14 mouse cellular contexts compared by ENCODE assay signal in the genomic region with DNA sequence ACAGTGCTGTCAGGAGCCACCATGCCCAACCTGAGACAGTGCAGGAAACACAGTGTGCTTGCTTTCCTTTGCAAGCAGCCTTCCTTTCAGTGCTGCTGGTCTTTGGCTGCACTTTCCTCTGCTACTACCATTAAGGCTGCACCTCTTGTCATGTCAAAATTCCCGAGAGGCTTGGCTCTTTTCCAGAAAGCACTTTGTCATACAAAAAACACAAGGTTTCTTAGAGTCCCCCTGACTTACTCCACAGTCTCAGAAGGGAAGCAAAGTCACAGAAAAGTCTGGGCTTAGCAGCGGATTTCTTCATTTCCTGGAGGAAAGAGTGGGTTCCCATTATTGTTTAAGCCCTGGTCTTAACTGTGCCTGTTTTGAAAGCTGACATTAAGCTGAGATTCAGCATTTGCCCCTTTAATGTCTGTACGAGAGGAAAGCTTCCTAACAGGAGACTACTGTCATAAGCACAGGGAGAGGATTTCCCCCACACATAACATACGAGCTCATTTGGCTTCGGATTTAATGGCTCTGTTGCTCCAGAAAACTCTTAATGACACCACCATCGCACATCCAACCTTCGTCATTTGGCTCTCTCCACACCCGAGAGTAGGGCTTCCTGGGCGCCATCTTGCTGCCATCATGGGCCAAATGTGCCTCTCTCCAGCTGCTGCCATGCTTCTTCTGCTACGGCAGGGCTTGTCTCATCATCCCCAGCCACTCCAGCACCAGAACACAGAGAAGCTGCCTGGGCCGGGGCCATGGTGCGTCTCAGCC.
DNase-seq lines count a peak whose midpoint lies in the region; ATAC-seq and TF ChIP-seq lines count a peak whose summit lies in the region.
"Had no signal": no experiment of that assay in that cellular context is flagged by ENCODE, and none has a peak within 500 bp of the region (broad histone marks: within the 10 kb centered on the region; RNA-seq: fewer than 3 reads in every experiment).

No protein-coding gene starts in this region.

- H3K4me3 ChIP-seq in embryonic facial prominence, embryonic 12.5 days = no peak overlapping the region
- H3K4me3 ChIP-seq in embryonic facial prominence, embryonic 10.5 days = no peak overlapping the region
- H3K4me3 ChIP-seq in intestine, embryonic 14.5 days (ENCODE audit: low read depth, low read length) = no peak overlapping the region
- no peak overlapping the region for H3K4me3 ChIP-seq in intestine, postnatal 0 days (ENCODE audit: low read depth, low read length)
- H3K4me3 ChIP-seq in thymus, adult 2 months (ENCODE audit: control insufficient read depth, insufficient read depth, low read length) = no peak overlapping the region
- H3K4me3 ChIP-seq: left cerebral cortex, adult 2 months; midbrain, embryonic 13.5 days had no signal

- no peak for TF ChIP-seq CTCF in intestine, postnatal 0 days (IDR thresholded peaks at IDR 0.05; ENCODE audit: low read depth)
- TF ChIP-seq CTCF in thymus, adult 2 months (IDR thresholded peaks at IDR 0.05; ENCODE audit: borderline replicate concordance, control insufficient read depth, extremely low read depth, insufficient read depth, low read length, poor library complexity) = no peak

- H3K36me3 ChIP-seq in embryonic facial prominence, embryonic 12.5 days = peaks cover 3% of the 10 kb centered on the region; the same call in 1 of the 2 replicates
- 0 out of 2 replicates have a peak, but pooled peaks cover 4% of the 10 kb centered on the region for H3K36me3 ChIP-seq in embryonic facial prominence, embryonic 10.5 days (replicated peaks)
- no peaks in the 10 kb centered on the region for H3K36me3 ChIP-seq in intestine, embryonic 14.5 days (ENCODE audit: control insufficient read depth, insufficient read depth, low read length)
- H3K36me3 ChIP-seq in intestine, postnatal 0 days (ENCODE audit: control insufficient read depth, insufficient read depth) = no peaks in the 10 kb centered on the region; the same call in 1 of the 2 replicates
- H3K36me3 ChIP-seq in thymus, adult 2 months (ENCODE audit: control insufficient read depth, insufficient read depth, low read length) = no peaks in the 10 kb centered on the region
- H3K36me3 ChIP-seq: midbrain, embryonic 13.5 days had no signal

- DNase-seq in embryonic facial prominence, embryonic 10.5 days (ENCODE audit: low spot score) = no peak
- DNase-seq in intestine, embryonic 14.5 days (ENCODE audit: low spot score) = peak; percentile 41
- DNase-seq in retina, postnatal 1 day = peak; percentile 15
- no peak for DNase-seq in retina, embryonic 14.5 days (ENCODE audit: low spot score)
- DNase-seq in thymus, adult 2 months = no peak
- no peak for DNase-seq in layer of hippocampus, adult 11-12 months (ENCODE audit: low spot score)
- DNase-seq: cerebellum, postnatal 14 days; spleen, adult 18-20 months; thymus, postnatal 14 days had no signal

- no peak overlapping the region for H3K4me2 ChIP-seq in embryonic facial prominence, embryonic 12.5 days (replicated peaks)
- H3K4me2 ChIP-seq in intestine, embryonic 14.5 days (ENCODE audit: low read length) = no peak overlapping the region
- H3K4me2 ChIP-seq in intestine, postnatal 0 days (replicated peaks; ENCODE audit: low read depth) = no peak overlapping the region
- H3K4me2 ChIP-seq: midbrain, embryonic 13.5 days had no signal

- no peaks in the 10 kb centered on the region for H3K9me3 ChIP-seq in embryonic facial prominence, embryonic 12.5 days
- H3K9me3 ChIP-seq in embryonic facial prominence, embryonic 10.5 days = no peaks in the 10 kb centered on the region
- H3K9me3 ChIP-seq in intestine, embryonic 14.5 days (ENCODE audit: control insufficient read depth, low read length) = no peaks in the 10 kb centered on the region
- no peaks in the 10 kb centered on the region for H3K9me3 ChIP-seq in intestine, postnatal 0 days (ENCODE audit: control insufficient read depth)
- H3K9me3 ChIP-seq: midbrain, embryonic 13.5 days had no signal

- peak overlapping the region; percentile 17; the same call in 1 of the 2 replicates for H3K27ac ChIP-seq in embryonic facial prominence, embryonic 12.5 days
- H3K27ac ChIP-seq in embryonic facial prominence, embryonic 10.5 days (replicated peaks) = no peak overlapping the region
- peak overlapping the region; percentile 24 for H3K27ac ChIP-seq in intestine, embryonic 14.5 days (ENCODE audit: low read depth)
- no peak overlapping the region for H3K27ac ChIP-seq in intestine, postnatal 0 days (ENCODE audit: low read depth, low read length)
- no peak overlapping the region for H3K27ac ChIP-seq in thymus, adult 2 months (ENCODE audit: control insufficient read depth, insufficient read depth, low read length)
- H3K27ac ChIP-seq: left cerebral cortex, adult 2 months; midbrain, embryonic 13.5 days had no signal

- no peak for TF ChIP-seq POLR2A in thymus, adult 2 months (IDR thresholded peaks at IDR 0.05; ENCODE audit: control insufficient read depth, extremely low read depth, insufficient read depth, low read length, poor library complexity)

- WGBS in embryonic facial prominence, embryonic 12.5 days = 81% methylated on average over 12 of the region's 12 CpGs
- 91% methylated on average over 12 of the region's 12 CpGs for WGBS in embryonic facial prominence, embryonic 10.5 days
- WGBS in intestine, embryonic 14.5 days = 70% methylated on average over 12 of the region's 12 CpGs
- 78% methylated on average over 12 of the region's 12 CpGs for WGBS in intestine, postnatal 0 days
- 94% methylated on average over 12 of the region's 12 CpGs for WGBS in thymus, adult 2 months

- no peaks in the 10 kb centered on the region for H3K27me3 ChIP-seq in embryonic facial prominence, embryonic 12.5 days
- no peaks in the 10 kb centered on the region for H3K27me3 ChIP-seq in embryonic facial prominence, embryonic 10.5 days (replicated peaks; ENCODE audit: low read depth, poor library complexity, severe bottlenecking)
- H3K27me3 ChIP-seq in intestine, embryonic 14.5 days (replicated peaks; ENCODE audit: control insufficient read depth, insufficient read depth, low read length) = no peaks in the 10 kb centered on the region
- H3K27me3 ChIP-seq in intestine, postnatal 0 days (replicated peaks; ENCODE audit: control insufficient read depth, insufficient read depth, low read length) = no peaks in the 10 kb centered on the region
- H3K27me3 ChIP-seq in thymus, adult 2 months (ENCODE audit: control insufficient read depth, insufficient read depth, low read length) = no peaks in the 10 kb centered on the region
- H3K27me3 ChIP-seq: midbrain, embryonic 13.5 days; Patski had no signal

- H3K4me1 ChIP-seq in embryonic facial prominence, embryonic 12.5 days = 0 out of 2 replicates have a peak, but pooled peaks cover 4% of the 10 kb centered on the region
- 0 out of 2 replicates have a peak, but pooled peaks cover 8% of the 10 kb centered on the region for H3K4me1 ChIP-seq in embryonic facial prominence, embryonic 10.5 days
- H3K4me1 ChIP-seq in intestine, embryonic 14.5 days (replicated peaks; ENCODE audit: control insufficient read depth, insufficient read depth, low read length) = no peaks in the 10 kb centered on the region; the same call in 1 of the 2 replicates
- no peaks in the 10 kb centered on the region for H3K4me1 ChIP-seq in intestine, postnatal 0 days (replicated peaks; ENCODE audit: control insufficient read depth, insufficient read depth, low read length)
- H3K4me1 ChIP-seq in thymus, adult 2 months (replicated peaks; ENCODE audit: control insufficient read depth, insufficient read depth, low read length) = no peaks in the 10 kb centered on the region

- H3K9ac ChIP-seq in embryonic facial prominence, embryonic 12.5 days = no peak overlapping the region
- H3K9ac ChIP-seq in intestine, embryonic 14.5 days (ENCODE audit: low read length) = no peak overlapping the region
- H3K9ac ChIP-seq in intestine, postnatal 0 days (ENCODE audit: low read depth, low read length) = no peak overlapping the region
- H3K9ac ChIP-seq: midbrain, embryonic 13.5 days had no signal

- ATAC-seq in embryonic facial prominence, embryonic 12.5 days (ENCODE audit: insufficient number of reproducible peaks, insufficient read depth, low FRiP score, low TSS enrichment) = no peak
- no peak for ATAC-seq in intestine, embryonic 14.5 days (replicated peaks; ENCODE audit: low FRiP score, low TSS enrichment, low read depth)
- ATAC-seq in intestine, postnatal 0 days = no peak
- ATAC-seq: midbrain, embryonic 13.5 days; Patski had no signal

Comparison
In these comparisons a context has a peak if more than half of its experiments do, and no peak if none do; other contexts are left out.
1. H3K27ac ChIP-seq: peak in embryonic facial prominence, embryonic 12.5 days (single experiment) and intestine, embryonic 14.5 days (single experiment); none in embryonic facial prominence, embryonic 10.5 days (single experiment), intestine, postnatal 0 days (single experiment) and thymus, adult 2 months (single experiment).
2. DNase-seq: peak in intestine, embryonic 14.5 days (single experiment) and retina, postnatal 1 day (single experiment); none in embryonic facial prominence, embryonic 10.5 days (single experiment), retina, embryonic 14.5 days (single experiment), thymus, adult 2 months (single experiment) and layer of hippocampus, adult 11-12 months (single experiment).